Mouse (Mus musculus) C2C12 (cell line): ENCODE data around the gene Arhgap21.

Experiments used
- CEBPB ChIP-seq: IDR thresholded peaks from one replicate; pipeline ENCODE4 v1.6.1; 2011; ENCODE audit warnings: low read depth, mild to moderate bottlenecking, control low read depth, moderate library complexity
- CTCF ChIP-seq: IDR thresholded peaks from one replicate; pipeline ENCODE4 v1.5.1; 2011; ENCODE audit not compliant: control insufficient read depth, insufficient read depth, insufficient read length
- MAX ChIP-seq: IDR thresholded peaks from one replicate; pipeline ENCODE4 v1.6.1; 2011; ENCODE audit warnings: mild to moderate bottlenecking, control low read depth
- MYOD1 ChIP-seq: IDR thresholded peaks from one replicate; pipeline ENCODE4 v1.6.1; 2011; ENCODE audit warnings: low read depth; ENCODE audit not compliant: control insufficient read depth, insufficient read length
- MYOG ChIP-seq: IDR thresholded peaks from one replicate; pipeline ENCODE4 v1.6.1; 2011; ENCODE audit not compliant: control insufficient read depth, insufficient read length; ENCODE audit errors: extremely low read depth

DNA sequence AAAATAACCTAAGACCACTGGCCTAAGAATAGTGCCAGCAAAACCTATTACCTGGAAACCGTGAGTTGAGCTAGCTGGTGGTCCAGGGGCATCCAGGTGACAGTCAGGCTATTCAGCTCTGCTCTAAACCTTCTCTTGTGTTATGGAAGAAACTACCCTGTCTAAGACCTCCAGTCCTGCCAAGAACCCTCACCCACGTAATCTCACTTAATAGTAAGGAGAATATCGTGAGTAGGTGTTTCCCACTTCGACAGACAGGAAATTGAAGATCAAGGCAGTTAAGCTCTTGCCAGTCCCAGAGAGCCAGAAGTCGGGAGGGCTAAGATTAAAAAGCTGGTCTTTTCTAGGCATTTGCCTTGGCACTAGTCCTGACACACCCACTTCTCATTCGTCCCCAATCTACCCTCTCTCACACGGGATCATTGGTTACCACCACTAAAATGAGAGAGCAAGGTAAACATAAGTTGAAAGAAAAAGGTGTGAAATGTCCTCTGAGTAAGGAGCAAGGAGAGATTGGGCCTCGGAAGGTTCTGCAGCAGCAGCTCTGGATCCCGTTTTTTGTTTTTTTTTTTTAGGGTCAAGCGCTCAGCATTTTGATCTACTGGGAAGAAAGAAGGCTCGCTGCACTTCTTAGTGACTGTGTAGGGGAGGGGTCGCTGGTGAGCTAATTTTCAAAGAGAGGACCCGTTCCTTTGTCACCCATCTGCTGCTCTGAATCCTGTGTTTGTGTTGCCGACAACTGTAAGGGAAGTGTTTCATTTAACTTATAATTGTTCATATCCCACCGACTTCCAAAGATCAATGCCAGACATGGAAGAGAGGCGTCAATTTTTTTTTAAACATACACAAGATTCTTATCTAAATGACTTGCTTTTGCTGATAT is 40.8 kb upstream of the Arhgap21 start:
- TF ChIP-seq CTCF: no peak
- no peak for TF ChIP-seq MAX
- TF ChIP-seq CEBPB: no peak
- no peak for TF ChIP-seq MYOD1
- TF ChIP-seq MYOG: no peak
